Mouse (Mus musculus) left cerebral cortex, postnatal 14 days (tissue): ENCODE measurements at regions not wholly inside any gene's neighbourhood (a gene's known extent, or its start where the extent isn't known, plus 50 kb on each side); places are given as distances from the start of the nearest gene placed in this dataset.

ENCODE experiments used
- DNase-seq, 2 experiments: peaks; one replicate each; pipeline ENCODE4 v3.0.0; 2021 to 2022; ENCODE audit warnings: low spot score in 2 of 2, mixed read lengths in 1 of 2
- intact Hi-C: fragments of 180-260 bp; cut with DNase I; formaldehyde crosslinking; loops from one replicate; pipeline ENCODE4 v1.15.1; 2025

- intact Hi-C loops: loop anchor here (5.0 kb wide), 1 partner anchor 266 kb away; no protein-coding TSS in a partner anchor
- DNase-seq: peak; percentile 78 to 84
Measured at GRCm38 (mm10) chr8:40150911-40151797, 523.7 kb upstream of the Adam24 start.

- intact Hi-C loops: loop anchor here (5.0 kb wide), 1 partner anchor 265 kb away; no protein-coding TSS in a partner anchor
- DNase-seq: no peak
Measured at GRCm38 (mm10) chr8:40152451-40152850, 522.4 kb upstream of the Adam24 start.

GRCm38 (mm10) chr8:40186715-40187583, 487.9 kb upstream of the Adam24 start:
- no peak for DNase-seq
- intact Hi-C loops: loop anchor here (1.0 to 10.0 kb wide), 2 partner anchors 231 to 308 kb away; no protein-coding TSS in a partner anchor

GRCm38 (mm10) chr8:40187584-40187934, 487.3 kb upstream of the Adam24 start:
- intact Hi-C loops: loop anchor here (1.0 to 10.0 kb wide), 2 partner anchors 231 to 307 kb away; no protein-coding TSS in a partner anchor
- DNase-seq: peak; percentile 69 to 76

- intact Hi-C loops: no loop called here
- DNase-seq: no peak
Measured at GRCm38 (mm10) chr8:40192266-40192665, 482.6 kb upstream of the Adam24 start.

GRCm38 (mm10) chr8:40193148-40193547, 481.7 kb upstream of the Adam24 start:
- intact Hi-C loops: no loop called here

GRCm38 (mm10) chr8:40210871-40211270, 464.0 kb upstream of the Adam24 start:
- peak; percentile 23 to 48 for DNase-seq
- intact Hi-C loops: no loop called here

More at GRCm38 (mm10) chr8:40193148-40193547, 481.7 kb upstream of the Adam24 start:
- no peak for DNase-seq

GRCm38 (mm10) chr8:40223521-40223920, 451.4 kb upstream of the Adam24 start:
- intact Hi-C loops: no loop called here
- DNase-seq: no peak

GRCm38 (mm10) chr8:40227262-40227661, 447.6 kb upstream of the Adam24 start:
- DNase-seq: peak; percentile 11 to 17
- intact Hi-C loops: no loop called here
